Mouse (Mus musculus) ES-E14 (cell line): ENCODE measurements around the gene Cers5.

ENCODE experiments used
- CHD2 ChIP-seq: IDR thresholded peaks from 2 replicates; pipeline ENCODE4 v1.6.1; 2014; ENCODE audit warnings: mild to moderate bottlenecking, low read depth, low read length, inconsistent platforms
- MAFK ChIP-seq: IDR thresholded peaks from 2 replicates; pipeline ENCODE4 v1.6.1; 2014; ENCODE audit warnings: mild to moderate bottlenecking, low read depth, low read length, inconsistent platforms; ENCODE audit not compliant: insufficient read depth

- no peak for TF ChIP-seq CHD2
- no peak for TF ChIP-seq MAFK
Measured at GRCm38 (mm10) chr15:99772277-99772880, 306 bp downstream of the Cers5 start.
